Mouse (Mus musculus): Measurements from ENCODE around the gene Leng8. TPM values are rescaled to one million over a fixed set of nuclear protein-coding genes. Genes with fewer than 3 reads are reported as not detected.

Leng8 gene
- polyA plus RNA-seq (2015; fragmentation: Nextera tagmentation; extraction: Ambion mirVana) = 57.4 and 75.4 TPM in 2 replicates

- no peaks in the 10 kb centered on the region for H3K9me3 ChIP-seq (ENCODE audit: control insufficient read depth, low read length)
- H3K4me2 ChIP-seq (ENCODE audit: low read length) = peak within 1 kb of the TSS; percentile 93
- no peaks in the 10 kb centered on the region for H3K27me3 ChIP-seq (replicated peaks; ENCODE audit: control insufficient read depth, insufficient read depth, low read length)
- peak within 1 kb of the TSS; percentile 99 for H3K27ac ChIP-seq (ENCODE audit: low read depth, low read length)
- under 1% methylated on average over 50 of the region's 78 CpGs for WGBS
- H3K9ac ChIP-seq (ENCODE audit: low read depth, low read length) = peak within 1 kb of the TSS; percentile 86
- H3K4me1 ChIP-seq (ENCODE audit: control insufficient read depth, insufficient read depth, low read depth, low read length) = peaks cover 12% of the 10 kb centered on the region
- peak; percentile 99 for ATAC-seq
- peaks cover 33% of the 10 kb centered on the region for H3K36me3 ChIP-seq (ENCODE audit: control insufficient read depth, insufficient read depth, low read length)
- H3K4me3 ChIP-seq (ENCODE audit: low read length) = peak within 1 kb of the TSS; percentile 78
These were observed at the start of gene Leng8 for GRCm38 (mm10) chr7:4136771-4137531. Gene Leng8 (plus strand): TSS chr7:4137039.

DNA sequence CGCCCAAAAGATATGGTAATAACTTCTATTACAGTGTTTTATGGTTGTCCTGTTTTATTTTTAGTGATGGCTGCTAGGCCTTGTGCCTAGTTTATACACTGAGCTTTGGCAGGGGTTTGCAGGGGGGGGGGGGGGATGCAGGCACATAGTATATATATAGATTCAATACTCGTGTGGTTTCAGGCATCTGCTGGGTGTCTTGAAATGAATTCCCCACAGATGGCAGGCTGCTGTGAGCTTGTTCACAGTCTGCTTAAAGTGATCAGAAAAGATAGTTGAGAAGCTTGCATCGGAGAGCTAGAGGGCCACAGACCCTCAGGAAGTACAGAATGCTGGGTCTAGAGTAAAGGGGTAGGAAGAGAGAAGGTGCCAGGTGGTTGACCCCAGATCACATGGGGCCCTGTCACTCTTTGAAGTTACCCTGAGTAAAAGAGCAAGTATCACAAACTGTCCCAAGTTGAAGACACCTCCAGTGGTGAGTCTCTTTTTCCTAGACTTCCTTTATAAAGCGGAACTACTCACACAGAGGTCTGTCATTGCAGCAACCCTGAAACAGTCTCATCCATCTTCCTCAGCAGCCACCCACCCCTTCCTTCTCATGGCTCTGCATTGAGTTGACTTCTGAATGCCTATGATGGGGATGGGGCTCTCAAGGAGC lies 49.5 kb upstream of the Leng8 start:
- H3K36me3 ChIP-seq (ENCODE audit: control insufficient read depth, insufficient read depth, low read length) = no peaks in the 10 kb centered on the region
- no peak for ATAC-seq
- no peak overlapping the region for H3K27ac ChIP-seq (ENCODE audit: low read depth, low read length)
- no peaks in the 10 kb centered on the region for H3K9me3 ChIP-seq (ENCODE audit: control insufficient read depth, low read length)
- no peak overlapping the region for H3K9ac ChIP-seq (ENCODE audit: low read depth, low read length)
- 83% methylated on average over 4 of the region's 4 CpGs for WGBS
- no peak overlapping the region for H3K4me3 ChIP-seq (ENCODE audit: low read length)
- no peaks in the 10 kb centered on the region for H3K27me3 ChIP-seq (replicated peaks; ENCODE audit: control insufficient read depth, insufficient read depth, low read length)
- no peak overlapping the region for H3K4me2 ChIP-seq (ENCODE audit: low read length)
- no peaks in the 10 kb centered on the region for H3K4me1 ChIP-seq (ENCODE audit: control insufficient read depth, insufficient read depth, low read depth, low read length)

GRCm38 (mm10) chr7:4087896-4088480 lies 48.9 kb upstream of the Leng8 start:
- Histone ChIP-seq H3K27ac (ENCODE audit: low read depth, low read length) (no peak overlapping the region), H3K4me1 (ENCODE audit: control insufficient read depth, insufficient read depth, low read depth, low read length) (no peaks in the 10 kb centered on the region), H3K9me3 (ENCODE audit: control insufficient read depth, low read length) (no peaks in the 10 kb centered on the region), H3K4me2 (ENCODE audit: low read length) (no peak overlapping the region), H3K4me3 (ENCODE audit: low read length) (no peak overlapping the region), H3K27me3 (replicated peaks; ENCODE audit: control insufficient read depth, insufficient read depth, low read length) (no peaks in the 10 kb centered on the region), H3K36me3 (ENCODE audit: control insufficient read depth, insufficient read depth, low read length) (no peaks in the 10 kb centered on the region), H3K9ac (ENCODE audit: low read depth, low read length) (no peak overlapping the region)
- 85% methylated on average over 6 of the region's 6 CpGs for WGBS
- no peak for ATAC-seq

GRCm38 (mm10) chr7:4088679-4089078 lies 48.2 kb upstream of the Leng8 start:
- Histone ChIP-seq H3K4me1 (ENCODE audit: control insufficient read depth, insufficient read depth, low read depth, low read length) (no peaks in the 10 kb centered on the region), H3K27me3 (replicated peaks; ENCODE audit: control insufficient read depth, insufficient read depth, low read length) (no peaks in the 10 kb centered on the region), H3K4me3 (ENCODE audit: low read length) (no peak overlapping the region), H3K27ac (ENCODE audit: low read depth, low read length) (no peak overlapping the region), H3K9me3 (ENCODE audit: control insufficient read depth, low read length) (no peaks in the 10 kb centered on the region), H3K9ac (ENCODE audit: low read depth, low read length) (no peak overlapping the region), H3K36me3 (ENCODE audit: control insufficient read depth, insufficient read depth, low read length) (no peaks in the 10 kb centered on the region), H3K4me2 (ENCODE audit: low read length) (no peak overlapping the region)
- WGBS = 86% methylated on average over 2 of the region's 2 CpGs
- ATAC-seq = no peak

- Histone ChIP-seq H3K4me3 (ENCODE audit: low read length) (no peak overlapping the region), H3K27ac (ENCODE audit: low read depth, low read length) (no peak overlapping the region), H3K27me3 (replicated peaks; ENCODE audit: control insufficient read depth, insufficient read depth, low read length) (no peaks in the 10 kb centered on the region), H3K4me1 (ENCODE audit: control insufficient read depth, insufficient read depth, low read depth, low read length) (no peaks in the 10 kb centered on the region), H3K36me3 (ENCODE audit: control insufficient read depth, insufficient read depth, low read length) (no peaks in the 10 kb centered on the region), H3K9me3 (ENCODE audit: control insufficient read depth, low read length) (no peaks in the 10 kb centered on the region), H3K9ac (ENCODE audit: low read depth, low read length) (no peak overlapping the region), H3K4me2 (ENCODE audit: low read length) (no peak overlapping the region)
- 49% methylated on average over 8 of the region's 8 CpGs for WGBS
- no peak for ATAC-seq
These were observed 45.7 kb upstream of the Leng8 start for GRCm38 (mm10) chr7:4091170-4091569.

DNA sequence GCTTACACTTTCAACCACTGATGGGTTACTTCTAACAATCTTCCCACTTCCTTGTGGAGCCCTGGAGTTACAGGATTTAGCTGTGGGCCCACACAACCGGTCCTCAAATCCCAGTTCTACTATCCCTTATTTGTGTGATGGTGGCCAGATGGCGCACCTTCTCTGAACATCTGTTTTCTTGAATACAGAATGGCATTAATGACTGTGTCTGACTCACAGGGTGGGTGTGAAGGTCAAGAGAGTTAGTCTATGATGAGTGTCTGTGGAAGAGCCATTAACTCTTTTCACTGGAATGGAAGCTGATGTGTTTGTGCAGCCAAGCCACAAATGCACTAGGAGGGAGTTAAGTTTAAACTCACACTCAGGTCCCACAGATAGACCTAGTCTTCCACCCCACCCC lies 38.5 kb upstream of the Leng8 start:
- 78% methylated on average over 2 of the region's 2 CpGs for WGBS
- Histone ChIP-seq H3K36me3 (ENCODE audit: control insufficient read depth, insufficient read depth, low read length) (no peaks in the 10 kb centered on the region), H3K4me2 (ENCODE audit: low read length) (no peak overlapping the region), H3K4me3 (ENCODE audit: low read length) (no peak overlapping the region), H3K9me3 (ENCODE audit: control insufficient read depth, low read length) (no peaks in the 10 kb centered on the region), H3K27ac (ENCODE audit: low read depth, low read length) (no peak overlapping the region), H3K27me3 (replicated peaks; ENCODE audit: control insufficient read depth, insufficient read depth, low read length) (no peaks in the 10 kb centered on the region), H3K9ac (ENCODE audit: low read depth, low read length) (no peak overlapping the region), H3K4me1 (ENCODE audit: control insufficient read depth, insufficient read depth, low read depth, low read length) (no peaks in the 10 kb centered on the region)
- no peak for ATAC-seq

- 78% methylated on average over 2 of the region's 2 CpGs for WGBS
- H3K36me3 ChIP-seq (ENCODE audit: control insufficient read depth, insufficient read depth, low read length) = no peaks in the 10 kb centered on the region
- ATAC-seq = no peak
- H3K4me3 ChIP-seq (ENCODE audit: low read length) = no peak overlapping the region
- H3K27ac ChIP-seq (ENCODE audit: low read depth, low read length) = no peak overlapping the region
- no peaks in the 10 kb centered on the region for H3K4me1 ChIP-seq (ENCODE audit: control insufficient read depth, insufficient read depth, low read depth, low read length)
- no peaks in the 10 kb centered on the region for H3K27me3 ChIP-seq (replicated peaks; ENCODE audit: control insufficient read depth, insufficient read depth, low read length)
- H3K9me3 ChIP-seq (ENCODE audit: control insufficient read depth, low read length) = no peaks in the 10 kb centered on the region
- H3K9ac ChIP-seq (ENCODE audit: low read depth, low read length) = no peak overlapping the region
- H3K4me2 ChIP-seq (ENCODE audit: low read length) = no peak overlapping the region
These were observed 38.0 kb upstream of the Leng8 start for GRCm38 (mm10) chr7:4098832-4099231.

DNA sequence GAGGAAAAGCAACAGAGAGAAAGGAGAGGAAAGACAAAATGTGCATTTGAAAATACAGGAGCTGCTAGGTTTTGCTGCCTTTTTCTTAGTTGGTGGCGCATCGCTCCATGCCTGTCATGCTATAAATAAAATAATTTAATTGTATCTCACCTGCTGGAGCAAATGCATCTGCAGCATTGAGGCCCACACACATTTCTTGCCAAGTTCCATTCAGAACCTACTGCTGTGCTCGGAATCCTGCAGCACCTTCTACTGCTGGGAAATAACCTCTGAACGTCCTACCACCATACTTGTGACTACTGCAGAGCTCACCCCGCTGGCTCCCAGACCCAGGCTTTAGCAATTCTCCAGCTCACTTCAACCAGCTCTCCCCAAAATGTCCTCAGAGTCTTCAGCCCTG lies 35.7 kb upstream of the Leng8 start:
- H3K4me3 ChIP-seq (ENCODE audit: low read length) = no peak overlapping the region

DNA sequence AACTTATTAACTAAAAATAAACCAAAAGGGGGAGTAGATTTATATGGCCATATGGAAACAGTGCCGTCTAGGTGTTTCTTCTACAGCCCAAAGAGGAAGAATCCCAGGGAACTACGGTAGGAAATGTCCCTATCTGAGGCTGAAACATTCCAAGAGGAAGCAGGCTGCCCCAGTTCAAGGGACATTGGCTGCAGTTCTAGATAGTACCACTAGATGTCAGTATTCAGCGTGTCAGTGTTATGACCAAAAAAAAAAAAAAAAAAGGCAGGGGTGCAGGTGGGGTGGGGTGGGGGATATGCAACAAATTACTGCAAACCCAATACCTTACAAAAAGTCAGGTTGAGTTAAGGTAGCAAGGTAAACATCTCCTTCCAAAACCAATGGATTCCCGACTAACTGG lies 33.4 kb upstream of the Leng8 start:
- H3K36me3 ChIP-seq (ENCODE audit: control insufficient read depth, insufficient read depth, low read length) = no peaks in the 10 kb centered on the region
- no peak overlapping the region for H3K9ac ChIP-seq (ENCODE audit: low read depth, low read length)
- no peak overlapping the region for H3K4me3 ChIP-seq (ENCODE audit: low read length)
- H3K9me3 ChIP-seq (ENCODE audit: control insufficient read depth, low read length) = no peaks in the 10 kb centered on the region
- no peak overlapping the region for H3K4me2 ChIP-seq (ENCODE audit: low read length)
- H3K27ac ChIP-seq (ENCODE audit: low read depth, low read length) = no peak overlapping the region
- H3K27me3 ChIP-seq (replicated peaks; ENCODE audit: control insufficient read depth, insufficient read depth, low read length) = no peaks in the 10 kb centered on the region
- 12% methylated on average over 4 of the region's 4 CpGs for WGBS
- ATAC-seq = 0 out of 2 replicates have a peak, but pooled peaks have one; percentile 11
- no peaks in the 10 kb centered on the region for H3K4me1 ChIP-seq (ENCODE audit: control insufficient read depth, insufficient read depth, low read depth, low read length)

More for the DNA sequence above, 35.7 kb upstream of the Leng8 start:
- H3K9ac ChIP-seq (ENCODE audit: low read depth, low read length) = no peak overlapping the region
- H3K4me1 ChIP-seq (ENCODE audit: control insufficient read depth, insufficient read depth, low read depth, low read length) = no peaks in the 10 kb centered on the region
- no peak for ATAC-seq
- H3K4me2 ChIP-seq (ENCODE audit: low read length) = no peak overlapping the region
- H3K36me3 ChIP-seq (ENCODE audit: control insufficient read depth, insufficient read depth, low read length) = no peaks in the 10 kb centered on the region
- H3K9me3 ChIP-seq (ENCODE audit: control insufficient read depth, low read length) = no peaks in the 10 kb centered on the region
- no peaks in the 10 kb centered on the region for H3K27me3 ChIP-seq (replicated peaks; ENCODE audit: control insufficient read depth, insufficient read depth, low read length)
- 82% methylated on average over 5 of the region's 5 CpGs for WGBS
- no peak overlapping the region for H3K27ac ChIP-seq (ENCODE audit: low read depth, low read length)

Data from hindbrain, embryonic 16.5 days (tissue).